8 mouse cellular contexts compared by ENCODE assay signal in the genomic region with DNA sequence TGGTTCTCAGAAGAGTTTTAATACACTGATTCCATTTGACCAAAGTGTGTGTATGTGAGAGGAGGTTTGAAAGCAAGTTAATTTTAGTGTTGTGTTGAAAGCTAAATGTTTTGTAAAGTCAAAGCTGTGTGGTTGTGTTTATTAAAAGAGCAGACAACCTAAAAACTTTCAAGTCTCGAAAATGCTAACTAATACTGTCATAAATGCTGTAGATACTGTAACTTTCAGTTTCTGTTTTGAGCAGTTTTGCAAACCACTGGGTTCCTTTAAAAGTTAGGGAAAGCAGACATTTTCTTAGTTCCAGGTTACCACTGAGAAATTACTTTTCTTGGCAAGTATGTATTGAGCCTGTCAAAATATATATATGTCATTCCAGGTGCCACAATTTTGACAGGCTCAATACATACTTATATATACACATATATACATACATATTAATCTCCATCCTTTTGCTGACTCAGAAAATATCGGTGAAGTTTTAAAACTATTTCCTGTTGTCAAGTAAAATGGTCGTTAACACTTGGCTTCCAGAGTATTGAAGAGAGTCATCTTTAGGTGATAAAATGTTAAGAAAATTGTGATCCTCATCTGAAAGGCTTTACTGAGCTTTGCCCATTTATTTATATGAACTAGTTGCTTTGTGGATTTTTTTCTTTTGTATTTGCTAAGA. TPM values are rescaled to one million over a fixed set of nuclear protein-coding genes. Genes with fewer than 3 reads are reported as not detected.
A peak's percentile ranks its signal among the peaks of the same experiment; 100 is the strongest.
DNase-seq lines count a peak whose midpoint lies in the region; ATAC-seq and TF ChIP-seq lines count a peak whose summit lies in the region.

No protein-coding gene starts in this region.

- H3K9ac ChIP-seq in lung, postnatal 0 days (replicated peaks; ENCODE audit: low read depth) = peak overlapping the region; percentile 72
- H3K9ac ChIP-seq in embryonic facial prominence, embryonic 14.5 days (ENCODE audit: low read depth, low read length) = peak overlapping the region; percentile 95
- H3K9ac ChIP-seq in limb, embryonic 13.5 days = peak overlapping the region; percentile 96
- H3K9ac ChIP-seq in stomach, embryonic 15.5 days = peak overlapping the region; percentile 92

- 0 out of 2 replicates have a peak overlapping the region, but pooled peaks have one; percentile 43 for H3K27ac ChIP-seq in lung, postnatal 0 days (ENCODE audit: low read length)
- H3K27ac ChIP-seq in embryonic facial prominence, embryonic 14.5 days (replicated peaks; ENCODE audit: low read depth, low read length) = no peak overlapping the region
- H3K27ac ChIP-seq in limb, embryonic 13.5 days = no peak overlapping the region
- no peak overlapping the region for H3K27ac ChIP-seq in stomach, embryonic 15.5 days

- H3K36me3 ChIP-seq in lung, postnatal 0 days (ENCODE audit: insufficient read depth, low read length) = peaks cover 6% of the 10 kb centered on the region; the same call in 1 of the 2 replicates
- H3K36me3 ChIP-seq in embryonic facial prominence, embryonic 14.5 days (ENCODE audit: control insufficient read depth, insufficient read depth, low read length) = peaks cover 11% of the 10 kb centered on the region
- H3K36me3 ChIP-seq in limb, embryonic 13.5 days = peaks cover 15% of the 10 kb centered on the region
- peaks cover 4% of the 10 kb centered on the region; the same call in 1 of the 2 replicates for H3K36me3 ChIP-seq in stomach, embryonic 15.5 days

- TF ChIP-seq CTCF in lung, postnatal 0 days (IDR thresholded peaks at IDR 0.05) = no peak

- 54% methylated on average over 3 of the region's 3 CpGs for WGBS in lung, postnatal 0 days
- WGBS in embryonic facial prominence, embryonic 14.5 days = 72% methylated on average over 3 of the region's 3 CpGs
- WGBS in limb, embryonic 13.5 days = 65% methylated on average over 3 of the region's 3 CpGs
- 60% methylated on average over 3 of the region's 3 CpGs for WGBS in stomach, embryonic 15.5 days

- no peaks in the 10 kb centered on the region; the same call in 1 of the 2 replicates for H3K4me1 ChIP-seq in lung, postnatal 0 days (ENCODE audit: insufficient read depth, low read depth, low read length)
- peaks cover 10% of the 10 kb centered on the region for H3K4me1 ChIP-seq in embryonic facial prominence, embryonic 14.5 days (ENCODE audit: control insufficient read depth, insufficient read depth, low read length)
- peaks cover 26% of the 10 kb centered on the region for H3K4me1 ChIP-seq in limb, embryonic 13.5 days
- peaks cover 8% of the 10 kb centered on the region; the same call in 1 of the 2 replicates for H3K4me1 ChIP-seq in stomach, embryonic 15.5 days

- no peak for ATAC-seq in lung, postnatal 0 days
- no peak for ATAC-seq in embryonic facial prominence, embryonic 14.5 days (ENCODE audit: low read depth)
- no peak for ATAC-seq in limb, embryonic 13.5 days (ENCODE audit: low FRiP score, low read depth)
- no peak for ATAC-seq in stomach, embryonic 15.5 days (ENCODE audit: insufficient read depth, low FRiP score, low read depth)

- no peaks in the 10 kb centered on the region for H3K27me3 ChIP-seq in lung, postnatal 0 days (replicated peaks; ENCODE audit: insufficient read depth, low read length)
- H3K27me3 ChIP-seq in embryonic facial prominence, embryonic 14.5 days (replicated peaks; ENCODE audit: control insufficient read depth, insufficient read depth, low read length) = no peaks in the 10 kb centered on the region
- no peaks in the 10 kb centered on the region for H3K27me3 ChIP-seq in limb, embryonic 13.5 days
- H3K27me3 ChIP-seq in stomach, embryonic 15.5 days (replicated peaks) = no peaks in the 10 kb centered on the region

- H3K4me2 ChIP-seq in lung, postnatal 0 days (replicated peaks; ENCODE audit: low read depth, low read length) = peak overlapping the region; percentile 93
- peak overlapping the region; percentile 88 for H3K4me2 ChIP-seq in embryonic facial prominence, embryonic 14.5 days (ENCODE audit: low read depth, low read length)
- peak overlapping the region; percentile 83 for H3K4me2 ChIP-seq in limb, embryonic 13.5 days (replicated peaks)
- peak overlapping the region; percentile 75 for H3K4me2 ChIP-seq in stomach, embryonic 15.5 days

- H3K4me3 ChIP-seq in lung, postnatal 0 days (ENCODE audit: low read depth, low read length) = peak overlapping the region; percentile 84
- peak overlapping the region; percentile 98 for H3K4me3 ChIP-seq in embryonic facial prominence, embryonic 14.5 days (ENCODE audit: low read depth, low read length)
- peak overlapping the region; percentile 99 for H3K4me3 ChIP-seq in limb, embryonic 13.5 days
- peak overlapping the region; percentile 96 for H3K4me3 ChIP-seq in stomach, embryonic 15.5 days (replicated peaks)

- TF ChIP-seq EP300 in lung, postnatal 0 days (IDR thresholded peaks at IDR 0.05) = no peak

- no peaks in the 10 kb centered on the region for H3K9me3 ChIP-seq in lung, postnatal 0 days (ENCODE audit: low read length)
- no peaks in the 10 kb centered on the region for H3K9me3 ChIP-seq in embryonic facial prominence, embryonic 14.5 days (ENCODE audit: control insufficient read depth, low read length)
- no peaks in the 10 kb centered on the region for H3K9me3 ChIP-seq in limb, embryonic 13.5 days
- no peaks in the 10 kb centered on the region for H3K9me3 ChIP-seq in stomach, embryonic 15.5 days

- DNase-seq in lung, postnatal 0 days (ENCODE audit: low spot score) = peak; percentile 18
- no peak for DNase-seq in lung, postnatal 10 days
- no peak for DNase-seq in embryonic facial prominence, embryonic 14.5 days (ENCODE audit: low spot score)
- no peak for DNase-seq in thymus, postnatal 14 days
- DNase-seq in right cerebral cortex, postnatal 10 days (ENCODE audit: low spot score in 2 of 2) = no peak
- no peak for DNase-seq in cerebellum, postnatal 4 days (ENCODE audit: low spot score in 2 of 2)

RNA-seq across cellular contexts. Expression of gene Psma5, which starts 1.2 kb away (rescaled TPM):
- 156 and 163 TPM in 2 replicates for polyA plus RNA-seq in lung, postnatal 0 days (2015; fragmentation: Nextera tagmentation; extraction: Ambion mirVana)
- polyA plus RNA-seq in embryonic facial prominence, embryonic 14.5 days (2014; fragmentation: Nextera tagmentation; extraction: Ambion mirVana) = 303 and 324 TPM in 2 replicates
- polyA plus RNA-seq in limb, embryonic 13.5 days (2015; fragmentation: Nextera tagmentation; extraction: Ambion mirVana) = 318 and 331 TPM in 2 replicates
- 254 and 273 TPM in 2 replicates for polyA plus RNA-seq in stomach, embryonic 15.5 days (2015; fragmentation: Nextera tagmentation; extraction: Ambion mirVana)

RNA-seq across cellular contexts. Expression of gene Sort1, which starts 25.9 kb away (rescaled TPM):
- 30.8 and 34.2 TPM in 2 replicates for polyA plus RNA-seq in lung, postnatal 0 days (2015; fragmentation: Nextera tagmentation; extraction: Ambion mirVana)
- 16.5 and 18.0 TPM in 2 replicates for polyA plus RNA-seq in embryonic facial prominence, embryonic 14.5 days (2014; fragmentation: Nextera tagmentation; extraction: Ambion mirVana)
- 10.6 TPM in 2 replicates for polyA plus RNA-seq in limb, embryonic 13.5 days (2015; fragmentation: Nextera tagmentation; extraction: Ambion mirVana)
- 12.4 and 14.2 TPM in 2 replicates for polyA plus RNA-seq in stomach, embryonic 15.5 days (2015; fragmentation: Nextera tagmentation; extraction: Ambion mirVana)

RNA-seq across cellular contexts. Expression of gene Sypl2, which starts 31.5 kb away (rescaled TPM):
- not detected in 2 replicates for polyA plus RNA-seq in lung, postnatal 0 days (2015; fragmentation: Nextera tagmentation; extraction: Ambion mirVana)
- polyA plus RNA-seq in embryonic facial prominence, embryonic 14.5 days (2014; fragmentation: Nextera tagmentation; extraction: Ambion mirVana) = 6.8 and 11.4 TPM in 2 replicates
- polyA plus RNA-seq in limb, embryonic 13.5 days (2015; fragmentation: Nextera tagmentation; extraction: Ambion mirVana) = 1.4 and 1.7 TPM in 2 replicates
- polyA plus RNA-seq in stomach, embryonic 15.5 days (2015; fragmentation: Nextera tagmentation; extraction: Ambion mirVana) = 0.23 and 0.48 TPM in 2 replicates

RNA-seq across cellular contexts. Expression of gene Atxn7l2, which starts 47.2 kb away (rescaled TPM):
- polyA plus RNA-seq in lung, postnatal 0 days (2015; fragmentation: Nextera tagmentation; extraction: Ambion mirVana) = 6.1 and 6.7 TPM in 2 replicates
- 15.6 and 20.2 TPM in 2 replicates for polyA plus RNA-seq in embryonic facial prominence, embryonic 14.5 days (2014; fragmentation: Nextera tagmentation; extraction: Ambion mirVana)
- polyA plus RNA-seq in limb, embryonic 13.5 days (2015; fragmentation: Nextera tagmentation; extraction: Ambion mirVana) = 25.4 and 26.7 TPM in 2 replicates
- 11.6 and 13.3 TPM in 2 replicates for polyA plus RNA-seq in stomach, embryonic 15.5 days (2015; fragmentation: Nextera tagmentation; extraction: Ambion mirVana)

RNA-seq across cellular contexts. Expression of gene Cyb561d1, which starts 57.0 kb away (rescaled TPM):
- polyA plus RNA-seq in lung, postnatal 0 days (2015; fragmentation: Nextera tagmentation; extraction: Ambion mirVana) = 4.8 and 4.9 TPM in 2 replicates
- polyA plus RNA-seq in embryonic facial prominence, embryonic 14.5 days (2014; fragmentation: Nextera tagmentation; extraction: Ambion mirVana) = 1.9 and 2.7 TPM in 2 replicates
- polyA plus RNA-seq in limb, embryonic 13.5 days (2015; fragmentation: Nextera tagmentation; extraction: Ambion mirVana) = 1.8 and 2.1 TPM in 2 replicates
- polyA plus RNA-seq in stomach, embryonic 15.5 days (2015; fragmentation: Nextera tagmentation; extraction: Ambion mirVana) = 3.7 and 4.2 TPM in 2 replicates
